Mouse (Mus musculus) CH12.LX (cell line): ENCODE results near the gene Poglut1.

Experiments used
- E2F4 ChIP-seq: IDR thresholded peaks from 2 replicates; pipeline ENCODE4 v1.6.1; 2011; ENCODE audit warnings: low read depth, low read length, improper control_type of control experiment; ENCODE audit not compliant: insufficient replicate concordance
- MAZ ChIP-seq: IDR thresholded peaks from 2 replicates; pipeline ENCODE4 v1.6.1; 2012; ENCODE audit warnings: low read depth, mild to moderate bottlenecking, inconsistent platforms, low read length, improper control_type of control experiment, moderate library complexity
- MEF2A ChIP-seq: IDR thresholded peaks from 2 replicates; pipeline ENCODE4 v1.6.1; 2014; ENCODE audit warnings: low read depth, mild to moderate bottlenecking, inconsistent platforms, low read length, improper control_type of control experiment, borderline replicate concordance
- POLR2A ChIP-seq: IDR thresholded peaks from 2 replicates; pipeline ENCODE4 v1.6.1; 2011; ENCODE audit warnings: low read depth, mild to moderate bottlenecking, improper control_type of control experiment, low read length
- POLR2AphosphoS2 ChIP-seq: IDR thresholded peaks from 2 replicates; pipeline ENCODE4 v1.6.1; 2011; ENCODE audit warnings: low read depth, low read length, improper control_type of control experiment
- USF2 ChIP-seq: conservative IDR thresholded peaks from 2 replicates; pipeline ENCODE4 v1.6.1; 2011; ENCODE audit warnings: low read depth, low read length, improper control_type of control experiment

DNA sequence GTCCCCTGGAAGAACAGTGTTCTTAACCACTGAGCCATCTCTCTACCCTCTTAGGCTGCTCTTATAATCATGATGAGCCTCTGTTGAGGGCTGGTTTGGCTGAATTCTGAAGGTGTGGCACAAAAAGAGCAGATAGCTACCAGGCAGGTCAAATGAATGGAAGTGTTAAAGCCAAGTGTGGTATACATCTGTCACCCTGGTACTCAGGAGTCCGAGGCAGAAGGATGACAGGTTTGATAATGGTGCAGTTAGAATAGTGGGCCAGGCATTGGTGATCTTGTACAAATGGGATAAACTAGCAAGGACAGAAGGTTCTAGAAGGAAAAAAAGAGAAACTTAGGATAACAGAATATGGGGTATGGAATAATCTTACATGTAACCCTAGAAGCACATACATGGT lies 44.4 kb upstream of the Poglut1 start:
- TF ChIP-seq E2F4: no peak
- TF ChIP-seq POLR2A: no peak
- no peak for TF ChIP-seq USF2
- no peak for TF ChIP-seq MEF2A
- peak; percentile 71; the same call in 1 of the 2 replicates for TF ChIP-seq POLR2AphosphoS2
- no peak for TF ChIP-seq MAZ
